Mouse (Mus musculus) mouse trophoblast stem cell (cell line): ENCODE measurements around the gene Grik4.
"Not testable (repeated sequence)": the region's sequence is repeated elsewhere in the genome, so short reads cannot be mapped to it uniquely, and the experiment has no call there.

ENCODE experiments used
- in situ Hi-C, 2 experiments: fragments of 300-500 bp; cut with MseI, MboI; formaldehyde crosslinking; loops; 2 replicates in 1 of 2; 3 replicates in 1 of 2; pipeline ENCODE4 v1.15.1; 2025

The Grik4 gene

GRCm38 (mm10) chr9:42943781-42944535 lies at the start of gene Grik4:
TSS of gene Grik4 (minus strand) at chr9:42944493.
- in situ Hi-C loops, result loop anchor here (5.0 to 25.0 kb wide), 4 partner anchors 257 to 607 kb away; no protein-coding TSS in a partner anchor

GRCm38 (mm10) chr9:42993659-42994058 lies 49.4 kb upstream of the Grik4 start:
- in situ Hi-C loops, result no loop called here

DNA sequence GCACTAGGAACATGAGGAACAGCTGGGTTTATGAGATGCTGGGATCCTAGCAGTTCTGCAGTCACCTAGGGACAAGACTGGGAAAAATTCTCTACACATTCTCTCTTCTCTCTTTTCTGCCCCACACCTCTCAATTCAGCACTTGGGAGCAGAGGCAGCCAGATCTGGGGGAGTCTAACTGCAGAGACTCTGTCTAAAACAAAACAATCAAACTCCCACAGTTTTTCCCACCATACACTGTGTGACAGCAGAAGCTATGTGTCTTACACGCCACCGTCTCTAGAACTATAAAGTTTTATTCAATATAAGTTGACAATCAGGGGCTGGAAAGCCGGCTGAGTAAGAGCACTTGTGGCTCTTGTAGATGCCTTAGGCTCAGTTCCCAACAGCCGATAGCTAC lies 43.7 kb upstream of the Grik4 start:
- in situ Hi-C loops, result no loop called here

GRCm38 (mm10) chr9:42968894-42969521 lies 24.7 kb upstream of the Grik4 start:
- in situ Hi-C loops, result no loop called here

DNA sequence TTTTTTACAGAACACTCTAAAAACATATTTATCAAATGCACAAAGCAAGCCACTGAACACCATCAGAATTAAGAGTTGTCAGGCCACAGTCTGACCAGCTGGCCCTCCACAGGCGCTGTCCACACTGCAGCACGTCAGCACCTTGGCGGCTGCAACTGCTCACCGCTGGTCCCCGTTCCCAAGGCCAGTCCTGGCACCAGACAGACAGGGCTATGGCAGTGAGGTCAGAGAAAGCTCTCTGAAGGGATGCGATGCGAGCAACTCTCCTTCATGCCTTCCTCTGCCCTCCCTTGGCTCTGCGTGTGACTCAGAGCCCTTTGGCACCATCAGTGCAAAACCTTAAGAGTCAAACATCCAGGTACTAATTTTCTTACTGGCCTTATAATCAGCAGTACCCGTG lies 23.4 kb upstream of the Grik4 start:
- in situ Hi-C loops, result no loop called here

GRCm38 (mm10) chr9:42964809-42965208 lies 20.5 kb upstream of the Grik4 start:
- in situ Hi-C loops, result not testable (repeated sequence)

DNA sequence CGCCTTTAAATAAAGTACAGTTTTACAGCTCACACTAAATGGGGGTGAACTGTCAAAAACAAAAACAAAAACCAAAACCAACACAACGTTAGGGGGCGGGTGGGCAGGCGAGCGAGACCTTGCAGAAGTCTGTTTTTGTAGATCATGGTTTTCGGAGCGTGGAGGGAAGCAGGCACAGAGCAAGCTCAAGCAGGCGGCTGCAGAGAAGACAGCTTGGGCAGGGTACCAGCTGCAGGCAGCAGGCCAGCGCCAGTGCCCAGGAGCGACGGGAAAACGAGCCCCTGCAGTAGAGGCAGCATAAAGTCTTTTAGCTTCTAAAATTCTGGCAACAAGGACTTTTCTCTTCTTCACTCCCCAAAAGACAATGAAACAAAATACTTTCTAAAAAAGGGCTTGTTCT lies 20.1 kb upstream of the Grik4 start:
- in situ Hi-C loops, result no loop called here

GRCm38 (mm10) chr9:42962506-42962905 lies 18.2 kb upstream of the Grik4 start:
- in situ Hi-C loops, result no loop called here

DNA sequence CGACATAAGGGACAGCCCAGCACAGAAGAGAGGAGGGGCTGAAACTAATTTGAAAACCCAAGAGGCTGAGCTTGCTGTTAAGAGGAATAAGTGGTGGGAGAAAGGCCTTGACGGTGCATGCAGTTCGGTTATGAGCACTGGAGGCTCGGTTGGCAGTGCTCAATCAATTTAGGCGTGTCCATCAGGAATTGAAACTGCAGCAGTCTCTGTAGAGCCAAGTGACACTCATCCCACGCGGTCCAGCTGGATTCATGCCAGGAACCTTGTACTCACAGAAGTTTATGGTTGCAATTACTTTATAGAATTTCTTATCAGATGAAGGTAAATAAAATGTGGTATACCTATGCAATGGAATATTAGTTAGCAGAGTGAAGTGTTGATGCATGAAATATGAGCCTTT lies 14.1 kb upstream of the Grik4 start:
- in situ Hi-C loops, result no loop called here

DNA sequence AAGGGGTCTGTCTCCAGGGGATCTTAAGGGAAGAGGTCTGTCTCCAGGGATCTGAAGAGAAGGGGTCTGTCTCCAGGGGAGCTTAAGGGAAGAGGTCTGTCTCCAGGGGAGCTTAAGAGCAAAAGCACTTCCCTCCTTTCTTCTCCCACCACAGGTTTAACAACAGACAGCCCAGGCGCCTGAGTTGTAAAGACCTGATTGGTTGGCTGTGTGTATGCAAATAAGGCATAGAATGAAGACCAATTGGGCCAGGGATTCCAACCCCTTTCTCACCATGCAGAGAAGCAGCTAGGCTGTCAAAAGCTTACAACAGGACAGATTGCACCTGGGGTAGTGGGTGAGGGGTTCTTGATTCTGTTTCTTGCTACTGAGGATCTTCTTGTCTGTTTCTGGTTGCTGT lies 4.1 kb upstream of the Grik4 start:
- in situ Hi-C loops, result loop anchor here (10.0 to 25.0 kb wide), 3 partner anchors 261 to 611 kb away; no protein-coding TSS in a partner anchor

DNA sequence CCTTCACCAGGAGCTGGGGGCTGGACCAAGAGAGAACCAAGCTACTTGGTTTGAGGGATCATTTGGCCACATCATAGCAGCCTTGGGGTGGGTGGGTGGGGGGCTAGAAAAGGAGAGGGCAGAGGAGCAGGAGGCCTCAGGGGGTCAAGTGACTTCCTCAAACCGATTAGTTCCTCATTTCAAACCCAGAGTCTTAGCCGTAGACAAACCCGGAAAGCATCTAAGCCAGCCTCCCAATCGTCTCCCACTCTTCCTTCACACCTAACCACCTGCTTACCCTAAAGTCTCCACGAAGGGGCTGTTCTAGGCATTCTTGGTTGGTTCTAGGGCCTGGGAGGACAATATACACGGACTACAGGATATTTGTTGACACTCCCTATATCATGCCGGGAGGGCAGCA lies 881 bp upstream of the Grik4 start:
- in situ Hi-C loops, result loop anchor here (10.0 to 25.0 kb wide), 3 partner anchors 258 to 608 kb away; no protein-coding TSS in a partner anchor

DNA sequence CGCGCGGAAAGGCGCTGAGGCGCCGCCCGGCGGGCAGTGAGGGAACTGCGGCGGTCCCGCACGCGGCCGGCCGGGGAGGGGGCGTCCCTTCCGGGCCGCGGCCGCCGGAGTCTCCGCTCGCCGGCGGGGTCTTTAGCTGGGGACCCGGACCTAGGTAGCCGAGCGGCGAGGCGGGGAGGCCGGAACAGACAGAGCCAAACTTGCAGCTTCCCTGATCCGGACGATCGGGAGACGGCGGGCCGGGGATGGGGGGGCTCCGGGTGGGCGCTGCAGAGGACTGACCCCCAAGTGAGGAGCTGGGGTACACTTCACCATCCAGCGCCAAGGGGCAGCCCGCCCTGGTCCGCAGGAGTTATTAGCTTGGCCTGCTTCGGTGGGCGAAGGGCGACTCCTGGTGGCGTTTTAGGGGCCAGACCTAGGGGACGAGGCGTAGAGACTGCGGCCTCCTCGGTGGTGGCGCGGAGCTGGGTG lies 278 bp upstream of the Grik4 start:
- in situ Hi-C loops, result loop anchor here (5.0 to 25.0 kb wide), 4 partner anchors 257 to 607 kb away; no protein-coding TSS in a partner anchor

GRCm38 (mm10) chr9:42943057-42943529 lies 1.2 kb downstream of the Grik4 start:
- in situ Hi-C loops, result loop anchor here (5.0 to 25.0 kb wide), 4 partner anchors 256 to 606 kb away; no protein-coding TSS in a partner anchor

DNA sequence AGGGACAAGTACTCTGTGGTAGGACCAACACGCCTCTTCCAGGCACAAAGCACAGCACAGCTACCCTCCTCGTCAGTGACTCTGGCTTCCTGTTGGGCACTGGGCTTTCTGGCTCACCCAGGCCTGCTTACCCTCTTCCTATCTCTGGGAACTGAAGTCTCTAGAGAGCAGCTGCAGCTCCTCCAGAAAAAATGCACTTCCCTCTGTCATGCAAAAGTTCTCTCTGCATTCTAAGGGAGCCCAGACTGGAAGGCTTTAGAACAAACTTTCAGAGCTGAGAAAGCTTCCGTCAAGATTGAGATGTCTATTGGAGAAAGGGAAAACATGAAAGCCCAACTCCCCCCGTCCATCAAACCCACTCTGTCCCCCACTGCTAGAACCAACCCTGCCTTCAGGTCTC lies 2.1 kb downstream of the Grik4 start:
- in situ Hi-C loops, result loop anchor here (5.0 to 25.0 kb wide), 4 partner anchors 255 to 605 kb away; no protein-coding TSS in a partner anchor

DNA sequence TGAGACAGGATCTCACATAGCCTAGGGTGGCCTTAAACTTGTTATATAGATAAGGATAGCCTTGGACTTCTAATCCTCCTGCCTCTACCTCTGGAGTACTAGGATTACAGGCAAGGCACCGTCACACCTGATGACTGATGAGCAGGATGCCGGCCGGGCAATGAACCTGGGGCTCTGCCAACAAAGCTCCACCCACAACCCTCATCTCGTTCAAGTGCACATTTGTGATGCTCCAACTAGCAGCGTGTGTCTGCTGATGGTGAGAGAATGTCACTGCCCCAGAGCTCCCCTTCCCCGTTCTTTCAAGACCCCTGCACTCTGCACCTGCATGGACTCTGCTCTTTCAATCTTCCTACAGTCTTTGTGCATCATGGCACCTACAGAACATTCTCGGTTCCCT lies 12.1 kb downstream of the Grik4 start:
- in situ Hi-C loops, result loop anchor here (25.0 kb wide), 2 partner anchors 245 to 595 kb away; no protein-coding TSS in a partner anchor

- in situ Hi-C loops, result loop anchor here (25.0 kb wide), 2 partner anchors 240 to 590 kb away; no protein-coding TSS in a partner anchor
These were observed 16.8 kb downstream of the Grik4 start for GRCm38 (mm10) chr9:42927498-42927897.

DNA sequence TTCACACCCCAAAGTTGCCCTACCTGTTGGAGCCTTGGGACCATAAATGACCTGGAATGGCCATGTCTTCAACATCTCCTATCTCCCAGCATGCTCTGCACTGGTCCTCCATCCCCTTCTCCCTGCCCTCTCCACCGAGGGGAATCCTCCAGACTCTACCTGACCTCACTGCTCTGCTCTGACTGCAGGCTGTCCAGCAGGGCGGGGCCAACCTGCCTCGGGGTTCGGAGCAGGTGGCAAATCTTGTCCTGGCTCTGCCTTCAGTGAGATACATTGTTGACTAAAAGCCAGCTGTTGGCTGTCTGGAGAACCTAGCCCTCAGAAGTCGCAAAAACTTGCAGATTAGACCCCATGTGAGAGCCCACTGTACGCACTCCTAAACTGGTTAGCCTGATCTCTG lies 17.7 kb downstream of the Grik4 start:
- in situ Hi-C loops, result loop anchor here (25.0 kb wide), 2 partner anchors 239 to 589 kb away; no protein-coding TSS in a partner anchor

DNA sequence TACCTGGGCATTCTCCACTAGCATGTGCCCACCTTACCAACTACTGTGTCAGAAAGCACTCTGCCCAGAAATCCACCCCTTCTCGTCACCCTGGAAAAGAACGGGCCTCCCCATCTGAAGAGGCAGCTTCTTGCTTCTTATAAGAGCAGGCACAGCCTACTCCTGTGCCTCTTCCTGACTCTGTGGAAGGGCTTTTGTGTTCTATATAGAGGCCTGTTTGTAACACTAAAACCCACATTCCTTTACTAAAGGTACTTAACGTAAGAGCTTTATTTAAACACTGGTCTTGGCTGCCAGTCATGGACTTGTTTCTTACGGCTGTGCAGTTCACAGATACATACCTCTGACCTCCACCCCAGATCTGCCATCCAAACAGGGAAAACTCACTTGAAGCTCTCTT lies 22.5 kb downstream of the Grik4 start:
- in situ Hi-C loops, result no loop called here

DNA sequence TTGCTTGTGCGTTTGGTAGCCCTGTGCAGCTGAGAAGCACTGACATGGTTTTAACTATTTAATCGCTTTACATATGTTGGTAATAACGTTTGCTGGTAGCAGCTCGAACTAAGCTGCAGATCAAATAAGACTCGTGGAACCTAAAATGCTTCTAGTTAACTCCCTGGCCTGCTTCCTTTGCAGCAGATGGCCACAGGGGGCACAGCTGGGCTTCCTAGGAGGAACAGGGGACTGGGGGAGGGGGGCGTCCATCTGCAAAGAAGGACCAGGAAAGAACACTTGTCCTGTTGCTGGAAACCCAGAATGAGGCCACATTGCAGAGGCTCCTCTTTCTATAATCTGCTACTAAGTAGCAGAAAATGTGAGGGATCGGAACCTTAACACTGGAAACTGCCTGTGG lies 24.1 kb downstream of the Grik4 start:
- in situ Hi-C loops, result no loop called here

- in situ Hi-C loops, result no loop called here
These were observed 26.4 kb downstream of the Grik4 start for GRCm38 (mm10) chr9:42917911-42918310.

GRCm38 (mm10) chr9:42913201-42913600 lies 31.1 kb downstream of the Grik4 start:
- in situ Hi-C loops, result no loop called here

DNA sequence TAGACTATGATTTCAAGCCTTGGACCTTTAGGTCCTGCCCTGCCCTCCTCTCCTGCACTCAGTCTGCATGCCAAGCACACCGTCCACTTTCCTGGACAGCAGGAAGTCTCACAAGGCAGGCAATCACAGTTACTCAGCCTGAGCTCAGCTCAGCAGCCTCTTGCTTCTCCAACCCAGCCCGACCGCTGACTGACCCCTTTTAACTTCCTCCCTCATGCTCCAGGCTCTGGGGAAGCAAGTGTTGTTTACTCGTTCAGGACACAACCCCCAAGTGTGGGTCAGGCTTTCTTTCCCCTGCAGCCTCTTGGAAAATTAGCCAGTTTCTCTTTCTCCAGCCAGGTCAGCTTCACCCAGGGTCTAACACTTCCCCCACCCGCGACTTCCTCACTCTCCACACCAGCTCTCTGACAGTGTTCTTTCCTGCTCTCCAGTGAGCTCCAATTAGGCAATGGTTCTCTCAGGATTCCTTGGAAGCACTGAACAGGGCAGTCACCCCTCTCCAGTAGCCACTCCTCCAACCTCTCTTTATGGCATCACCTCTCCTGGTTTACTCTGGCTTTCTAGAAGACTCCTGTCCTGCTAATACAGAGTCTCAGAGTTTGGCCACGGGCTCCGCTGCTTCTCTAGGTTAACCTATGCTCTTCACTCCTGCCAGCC lies 35.5 kb downstream of the Grik4 start:
- in situ Hi-C loops, result no loop called here
